Mouse (Mus musculus): ENCODE data around the gene Sos1.
A peak's percentile ranks its signal among the peaks of the same experiment; 100 is the strongest.
"Not testable (repeated sequence)": the region's sequence is repeated elsewhere in the genome, so short reads cannot be mapped to it uniquely, and the experiment has no call there.

The Sos1 gene

GRCm38 (mm10) chr17:80411182-80411581 is 69.1 kb downstream of the Sos1 start:
- no peak for DNase-seq

- no peak for DNase-seq
These were observed 82.0 kb downstream of the Sos1 start for GRCm38 (mm10) chr17:80398243-80398642.

GRCm38 (mm10) chr17:80391423-80392403 is 88.5 kb downstream of the Sos1 start:
- DNase-seq, result no peak

- DNase-seq, result no peak
These were observed 90.2 kb downstream of the Sos1 start for GRCm38 (mm10) chr17:80390024-80390423.

GRCm38 (mm10) chr17:80385671-80386070 is 94.6 kb downstream of the Sos1 start:
- no peak for DNase-seq

GRCm38 (mm10) chr17:80378386-80378785 is 101.9 kb downstream of the Sos1 start:
- DNase-seq, result not testable (repeated sequence)

GRCm38 (mm10) chr17:80373726-80374096 is 106.5 kb downstream of the Sos1 start:
- no peak for DNase-seq

GRCm38 (mm10) chr17:80372989-80373725 is 107.1 kb downstream of the Sos1 start, which contains the start of gene Gm10190:
TSS of gene Gm10190 (minus strand) at chr17:80373541.
- peak; percentile 85 for DNase-seq

- DNase-seq, result no peak
These were observed 111.6 kb downstream of the Sos1 start for GRCm38 (mm10) chr17:80368606-80369005.

GRCm38 (mm10) chr17:80367276-80367675 is 113.0 kb downstream of the Sos1 start:
- no peak for DNase-seq

- DNase-seq, result no peak
These were observed 120.0 kb downstream of the Sos1 start for GRCm38 (mm10) chr17:80360245-80360644.

- DNase-seq, result no peak
These were observed 133.0 kb downstream of the Sos1 start for GRCm38 (mm10) chr17:80347234-80347633.

GRCm38 (mm10) chr17:80346591-80347125 is 133.6 kb downstream of the Sos1 start:
- DNase-seq, result no peak

GRCm38 (mm10) chr17:80345277-80345676 is 135.0 kb downstream of the Sos1 start:
- no peak for DNase-seq

Data from cerebellum, adult 9-10 months (tissue).